8 mouse cellular contexts compared by ENCODE assay signal in the genomic region with DNA sequence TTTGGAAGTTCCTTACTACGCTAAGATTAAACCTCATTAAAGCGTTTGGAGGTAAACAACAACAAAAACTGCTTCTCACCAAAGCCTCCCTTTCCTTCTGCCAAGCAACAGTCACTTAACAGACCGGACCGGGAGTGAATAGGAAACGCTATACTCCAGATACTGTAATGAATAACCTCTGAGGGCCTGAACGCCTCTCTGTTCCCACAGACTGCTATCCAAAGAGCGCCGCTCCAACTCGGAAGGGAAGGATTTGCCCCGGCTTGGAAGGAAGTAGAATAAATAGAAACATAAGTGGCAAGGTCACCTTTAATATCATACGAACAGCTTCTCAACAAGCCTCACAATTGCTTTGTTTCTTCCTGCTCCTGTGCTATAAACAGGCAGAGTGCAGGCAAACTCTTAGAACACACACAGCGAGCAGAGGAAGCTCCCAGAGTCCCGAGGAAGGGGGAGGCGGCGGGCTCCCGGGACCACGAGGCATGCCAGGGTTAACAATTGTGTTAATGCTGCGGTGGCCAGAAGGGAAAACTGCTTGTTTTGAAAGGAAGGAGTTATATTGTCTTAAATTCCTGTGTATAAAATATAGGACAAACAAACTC. TPM values are rescaled to one million over a fixed set of nuclear protein-coding genes. Genes with fewer than 3 reads are reported as not detected.
DNase-seq lines count a peak whose midpoint lies in the region; ATAC-seq and TF ChIP-seq lines count a peak whose summit lies in the region.

No protein-coding gene starts in this region.

- H3K4me3 ChIP-seq in midbrain, embryonic 10.5 days: no peak overlapping the region
- no peak overlapping the region for H3K4me3 ChIP-seq in midbrain, embryonic 11.5 days (ENCODE audit: low read depth, low read length)
- 0 out of 2 replicates have a peak overlapping the region, but pooled peaks have one; percentile 5 for H3K4me3 ChIP-seq in intestine, postnatal 0 days (ENCODE audit: low read depth, low read length)
- peak overlapping the region; percentile 8; the same call in 1 of the 2 replicates for H3K4me3 ChIP-seq in lung, postnatal 0 days (ENCODE audit: low read depth, low read length)

- peaks cover 20% of the 10 kb centered on the region for H3K4me1 ChIP-seq in midbrain, embryonic 10.5 days
- H3K4me1 ChIP-seq in midbrain, embryonic 11.5 days (ENCODE audit: control insufficient read depth, insufficient read depth, low read length): no peaks in the 10 kb centered on the region
- no peaks in the 10 kb centered on the region for H3K4me1 ChIP-seq in intestine, postnatal 0 days (replicated peaks; ENCODE audit: control insufficient read depth, insufficient read depth, low read length)
- no peaks in the 10 kb centered on the region for H3K4me1 ChIP-seq in lung, postnatal 0 days (ENCODE audit: insufficient read depth, low read depth, low read length)

- H3K9ac ChIP-seq in midbrain, embryonic 11.5 days (ENCODE audit: low read length): no peak overlapping the region; the same call in 1 of the 2 replicates
- H3K9ac ChIP-seq in intestine, postnatal 0 days (ENCODE audit: low read depth, low read length): no peak overlapping the region
- peak overlapping the region; percentile 16; the same call in 1 of the 2 replicates for H3K9ac ChIP-seq in lung, postnatal 0 days (replicated peaks; ENCODE audit: low read depth)

- no peaks in the 10 kb centered on the region for H3K9me3 ChIP-seq in midbrain, embryonic 10.5 days (replicated peaks)
- no peaks in the 10 kb centered on the region for H3K9me3 ChIP-seq in midbrain, embryonic 11.5 days (ENCODE audit: control insufficient read depth, low read length)
- no peaks in the 10 kb centered on the region for H3K9me3 ChIP-seq in intestine, postnatal 0 days (ENCODE audit: control insufficient read depth)
- no peaks in the 10 kb centered on the region for H3K9me3 ChIP-seq in lung, postnatal 0 days (ENCODE audit: low read length)

- peak overlapping the region; percentile 42 for H3K27ac ChIP-seq in midbrain, embryonic 10.5 days (replicated peaks)
- H3K27ac ChIP-seq in midbrain, embryonic 11.5 days (ENCODE audit: low read depth, low read length): no peak overlapping the region
- H3K27ac ChIP-seq in intestine, postnatal 0 days (ENCODE audit: low read depth, low read length): no peak overlapping the region
- H3K27ac ChIP-seq in lung, postnatal 0 days (ENCODE audit: low read length): no peak overlapping the region

- no peak for ATAC-seq in midbrain, embryonic 11.5 days (ENCODE audit: low FRiP score)
- ATAC-seq in intestine, postnatal 0 days: no peak
- ATAC-seq in lung, postnatal 0 days: peak; percentile 93

- peak; percentile 33 for TF ChIP-seq EP300 in lung, postnatal 0 days (IDR thresholded peaks at IDR 0.05)

- no peak overlapping the region for H3K4me2 ChIP-seq in midbrain, embryonic 11.5 days
- peak overlapping the region; percentile 53 for H3K4me2 ChIP-seq in intestine, postnatal 0 days (replicated peaks; ENCODE audit: low read depth)
- H3K4me2 ChIP-seq in lung, postnatal 0 days (replicated peaks; ENCODE audit: low read depth, low read length): peak overlapping the region; percentile 46

- TF ChIP-seq CTCF in intestine, postnatal 0 days (IDR thresholded peaks at IDR 0.05; ENCODE audit: low read depth): no peak
- TF ChIP-seq CTCF in lung, postnatal 0 days (IDR thresholded peaks at IDR 0.05): no peak

- H3K27me3 ChIP-seq in midbrain, embryonic 10.5 days (ENCODE audit: low read depth, poor library complexity, severe bottlenecking): no peaks in the 10 kb centered on the region
- H3K27me3 ChIP-seq in midbrain, embryonic 11.5 days (ENCODE audit: control insufficient read depth, insufficient read depth, low read length): no peaks in the 10 kb centered on the region
- no peaks in the 10 kb centered on the region for H3K27me3 ChIP-seq in intestine, postnatal 0 days (replicated peaks; ENCODE audit: control insufficient read depth, insufficient read depth, low read length)
- H3K27me3 ChIP-seq in lung, postnatal 0 days (replicated peaks; ENCODE audit: insufficient read depth, low read length): no peaks in the 10 kb centered on the region

- 69% methylated on average over 18 of the region's 18 CpGs for WGBS in midbrain, embryonic 10.5 days
- 59% methylated on average over 18 of the region's 18 CpGs for WGBS in midbrain, embryonic 11.5 days
- WGBS in intestine, postnatal 0 days: 37% methylated on average over 18 of the region's 18 CpGs
- WGBS in lung, postnatal 0 days: 16% methylated on average over 18 of the region's 18 CpGs

- no peak for DNase-seq in midbrain, embryonic 10.5 days (ENCODE audit: low spot score)
- no peak for DNase-seq in midbrain, embryonic 11.5 days (ENCODE audit: low spot score, missing footprints)
- peak; percentile 65 for DNase-seq in heart, adult 8-10 months (ENCODE audit: low spot score)
- DNase-seq in lung, postnatal 0 days (ENCODE audit: low spot score): peak; percentile 59
- DNase-seq in layer of hippocampus, adult 9-10 months (ENCODE audit: low spot score): no peak
- DNase-seq in B cell, adult 2 months: no peak
- no peak for DNase-seq in urinary bladder, postnatal 14 days (ENCODE audit: low spot score)

- no peaks in the 10 kb centered on the region for H3K36me3 ChIP-seq in midbrain, embryonic 10.5 days
- H3K36me3 ChIP-seq in midbrain, embryonic 11.5 days (ENCODE audit: control insufficient read depth, insufficient read depth, low read length): no peaks in the 10 kb centered on the region
- no peaks in the 10 kb centered on the region for H3K36me3 ChIP-seq in intestine, postnatal 0 days (ENCODE audit: control insufficient read depth, insufficient read depth)
- no peaks in the 10 kb centered on the region for H3K36me3 ChIP-seq in lung, postnatal 0 days (ENCODE audit: insufficient read depth, low read length)

RNA-seq across cellular contexts. Expression of a gene that starts 39.8 kb away (rescaled TPM):
- polyA plus RNA-seq in midbrain, embryonic 10.5 days (2016; fragmentation: Nextera tagmentation; extraction: Ambion mirVana): 190 and 216 TPM in 2 replicates
- polyA plus RNA-seq in midbrain, embryonic 11.5 days (2014; fragmentation: Nextera tagmentation; extraction: Ambion mirVana): 126 and 148 TPM in 2 replicates
- total RNA-seq in heart, adult 8-10 months (2022): 10 to 100 TPM; 64.0 to 71.4 (median 65.7) TPM
- 68.0 and 69.0 TPM in 2 replicates for polyA plus RNA-seq in intestine, postnatal 0 days (2015; fragmentation: Nextera tagmentation; extraction: Ambion mirVana)
- 68.5 and 80.8 TPM in 2 replicates for polyA plus RNA-seq in lung, postnatal 0 days (2015; fragmentation: Nextera tagmentation; extraction: Ambion mirVana)

Comparison
In these comparisons a context has a peak if more than half of its experiments do, and no peak if none do; other contexts are left out.
1. DNase-seq: peak in heart, adult 8-10 months (single experiment) and lung, postnatal 0 days (single experiment); none in midbrain, embryonic 10.5 days (single experiment), midbrain, embryonic 11.5 days (single experiment), layer of hippocampus, adult 9-10 months (single experiment), B cell, adult 2 months (0 of 2) and urinary bladder, postnatal 14 days (single experiment).
2. H3K4me3 ChIP-seq: peak in intestine, postnatal 0 days (single experiment) and lung, postnatal 0 days (single experiment); none in midbrain, embryonic 10.5 days (single experiment) and midbrain, embryonic 11.5 days (single experiment).